Mouse (Mus musculus) neutrophil, adult 83 days (primary cell): ENCODE results near the gene Bdh1. TPM values are rescaled to one million over a fixed set of nuclear protein-coding genes. Genes with fewer than 3 reads are reported as not detected.

Source experiments
- total RNA-seq, 2 experiments: library from RNA; stranded (reverse); gene quantifications; one replicate each; pipeline ENCODE4 v1.2.4; 2023

The Bdh1 gene
- total RNA-seq = under 1 TPM; 0.53 to 0.88 TPM

DNA sequence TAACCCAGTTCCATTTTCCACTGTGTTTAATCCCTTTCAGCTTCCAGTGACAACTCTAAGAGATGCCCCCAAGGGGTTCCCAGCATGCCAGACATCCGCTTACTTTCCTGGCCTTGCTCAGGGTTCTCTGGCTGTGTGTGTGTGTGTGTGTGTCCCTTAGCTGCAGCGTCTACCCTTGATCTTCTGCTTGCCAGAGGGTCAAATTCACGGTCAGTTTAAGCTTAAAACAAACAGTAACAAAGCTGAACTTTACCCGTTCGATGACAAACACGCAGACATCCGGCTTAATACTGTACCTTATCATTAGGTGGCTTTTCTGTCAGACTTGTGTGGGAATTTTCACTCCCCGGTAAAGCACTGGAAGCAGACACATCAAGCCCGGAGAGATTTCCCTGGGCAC is at the start of gene Bdh1:
Gene Bdh1, plus strand, starts transcription at position 281 of the 400 bp plus-strand sequence.

Other genes with a start within 250 kb of the Bdh1 start
- 10 to 100 TPM; 83.4 to 92.3 TPM for gene Acap2, start 221.0 kb upstream of the Bdh1 start, total RNA-seq
- gene Ppp1r2, start 147.0 kb upstream of the Bdh1 start, total RNA-seq = 10 to 100 TPM; 71.9 to 81.2 TPM
- gene Apod, start 107.5 kb upstream of the Bdh1 start, total RNA-seq = not detected
- 10 to 100 TPM; 35.0 to 38.4 TPM for gene Dlg1, start 241.2 kb downstream of the Bdh1 start, total RNA-seq